Mouse (Mus musculus): ENCODE results near the gene Bcl2l10.

Bcl2l10 gene

GRCm38 (mm10) chr9:75312008-75312407, 35.5 kb upstream of the Bcl2l10 start:
- Histone ChIP-seq H3K27me3 (ENCODE audit: insufficient read depth, low read length) (peaks cover 18% of the 10 kb centered on the region), H3K9me3 (ENCODE audit: low read length) (no peaks in the 10 kb centered on the region), H3K4me1 (replicated peaks; ENCODE audit: low read depth, low read length) (peaks cover 21% of the 10 kb centered on the region), H3K4me3 (replicated peaks; ENCODE audit: low read length) (no peak overlapping the region), H3K36me3 (ENCODE audit: insufficient read depth, low read length) (no peaks in the 10 kb centered on the region)
- TF ChIP-seq CTCF (conservative IDR thresholded peaks at IDR 0.05; ENCODE audit: low read length) (peak; percentile 99), POU5F1 (IDR thresholded peaks at IDR 0.05; ENCODE audit: borderline replicate concordance, low read length) (no peak), NANOG (IDR thresholded peaks at IDR 0.05; ENCODE audit: borderline replicate concordance, low read length) (no peak)

GRCm38 (mm10) chr9:75313138-75313831, 34.3 kb upstream of the Bcl2l10 start:
- H3K4me1 ChIP-seq (replicated peaks; ENCODE audit: low read depth, low read length): peaks cover 29% of the 10 kb centered on the region
- H3K4me3 ChIP-seq (replicated peaks; ENCODE audit: low read length): peak overlapping the region; percentile 86
- no peaks in the 10 kb centered on the region for H3K36me3 ChIP-seq (ENCODE audit: insufficient read depth, low read length)
- TF ChIP-seq CTCF (conservative IDR thresholded peaks at IDR 0.05; ENCODE audit: low read length): no peak
- TF ChIP-seq NANOG (IDR thresholded peaks at IDR 0.05; ENCODE audit: borderline replicate concordance, low read length): no peak
- no peak for TF ChIP-seq POU5F1 (IDR thresholded peaks at IDR 0.05; ENCODE audit: borderline replicate concordance, low read length)
- H3K9me3 ChIP-seq (ENCODE audit: low read length): no peaks in the 10 kb centered on the region
- H3K27me3 ChIP-seq (ENCODE audit: insufficient read depth, low read length): peaks cover 18% of the 10 kb centered on the region

GRCm38 (mm10) chr9:75313832-75314516, 33.6 kb upstream of the Bcl2l10 start:
- H3K27me3 ChIP-seq (ENCODE audit: insufficient read depth, low read length): peaks cover 18% of the 10 kb centered on the region
- H3K4me3 ChIP-seq (replicated peaks; ENCODE audit: low read length): peak overlapping the region; percentile 86
- H3K9me3 ChIP-seq (ENCODE audit: low read length): no peaks in the 10 kb centered on the region
- H3K4me1 ChIP-seq (replicated peaks; ENCODE audit: low read depth, low read length): peaks cover 36% of the 10 kb centered on the region
- TF ChIP-seq CTCF (conservative IDR thresholded peaks at IDR 0.05; ENCODE audit: low read length) (no peak), POU5F1 (IDR thresholded peaks at IDR 0.05; ENCODE audit: borderline replicate concordance, low read length) (no peak), NANOG (IDR thresholded peaks at IDR 0.05; ENCODE audit: borderline replicate concordance, low read length) (no peak)
- no peaks in the 10 kb centered on the region for H3K36me3 ChIP-seq (ENCODE audit: insufficient read depth, low read length)

GRCm38 (mm10) chr9:75314517-75315105, 32.9 kb upstream of the Bcl2l10 start:
- Histone ChIP-seq H3K4me1 (replicated peaks; ENCODE audit: low read depth, low read length) (peaks cover 43% of the 10 kb centered on the region), H3K9me3 (ENCODE audit: low read length) (no peaks in the 10 kb centered on the region), H3K36me3 (ENCODE audit: insufficient read depth, low read length) (no peaks in the 10 kb centered on the region), H3K27me3 (ENCODE audit: insufficient read depth, low read length) (peaks cover 18% of the 10 kb centered on the region), H3K4me3 (replicated peaks; ENCODE audit: low read length) (peak overlapping the region; percentile 86)
- TF ChIP-seq CTCF (conservative IDR thresholded peaks at IDR 0.05; ENCODE audit: low read length) (no peak), POU5F1 (IDR thresholded peaks at IDR 0.05; ENCODE audit: borderline replicate concordance, low read length) (no peak), NANOG (IDR thresholded peaks at IDR 0.05; ENCODE audit: borderline replicate concordance, low read length) (no peak)

GRCm38 (mm10) chr9:75315238-75315637, 32.3 kb upstream of the Bcl2l10 start:
- peak overlapping the region; percentile 86 for H3K4me3 ChIP-seq (replicated peaks; ENCODE audit: low read length)
- peaks cover 18% of the 10 kb centered on the region for H3K27me3 ChIP-seq (ENCODE audit: insufficient read depth, low read length)
- H3K4me1 ChIP-seq (replicated peaks; ENCODE audit: low read depth, low read length): peaks cover 49% of the 10 kb centered on the region
- no peaks in the 10 kb centered on the region for H3K36me3 ChIP-seq (ENCODE audit: insufficient read depth, low read length)
- no peaks in the 10 kb centered on the region for H3K9me3 ChIP-seq (ENCODE audit: low read length)
- no peak for TF ChIP-seq NANOG (IDR thresholded peaks at IDR 0.05; ENCODE audit: borderline replicate concordance, low read length)
- TF ChIP-seq CTCF (conservative IDR thresholded peaks at IDR 0.05; ENCODE audit: low read length): no peak
- TF ChIP-seq POU5F1 (IDR thresholded peaks at IDR 0.05; ENCODE audit: borderline replicate concordance, low read length): no peak

GRCm38 (mm10) chr9:75316771-75317170, 30.8 kb upstream of the Bcl2l10 start:
- Histone ChIP-seq H3K4me3 (replicated peaks; ENCODE audit: low read length) (no peak overlapping the region), H3K4me1 (replicated peaks; ENCODE audit: low read depth, low read length) (peaks cover 55% of the 10 kb centered on the region), H3K36me3 (ENCODE audit: insufficient read depth, low read length) (0 out of 2 replicates have a peak, but pooled peaks cover 2% of the 10 kb centered on the region), H3K27me3 (ENCODE audit: insufficient read depth, low read length) (peaks cover 18% of the 10 kb centered on the region), H3K9me3 (ENCODE audit: low read length) (no peaks in the 10 kb centered on the region)
- TF ChIP-seq CTCF (conservative IDR thresholded peaks at IDR 0.05; ENCODE audit: low read length): no peak
- TF ChIP-seq POU5F1 (IDR thresholded peaks at IDR 0.05; ENCODE audit: borderline replicate concordance, low read length): no peak
- no peak for TF ChIP-seq NANOG (IDR thresholded peaks at IDR 0.05; ENCODE audit: borderline replicate concordance, low read length)

- TF ChIP-seq CTCF (conservative IDR thresholded peaks at IDR 0.05; ENCODE audit: low read length) (no peak), NANOG (IDR thresholded peaks at IDR 0.05; ENCODE audit: borderline replicate concordance, low read length) (no peak), POU5F1 (IDR thresholded peaks at IDR 0.05; ENCODE audit: borderline replicate concordance, low read length) (no peak)
- Histone ChIP-seq H3K4me3 (replicated peaks; ENCODE audit: low read length) (no peak overlapping the region), H3K9me3 (ENCODE audit: low read length) (no peaks in the 10 kb centered on the region), H3K36me3 (ENCODE audit: insufficient read depth, low read length) (0 out of 2 replicates have a peak, but pooled peaks cover 5% of the 10 kb centered on the region), H3K27me3 (ENCODE audit: insufficient read depth, low read length) (peaks cover 18% of the 10 kb centered on the region), H3K4me1 (replicated peaks; ENCODE audit: low read depth, low read length) (peaks cover 59% of the 10 kb centered on the region)
These were observed 29.4 kb upstream of the Bcl2l10 start for GRCm38 (mm10) chr9:75318196-75318595.

- Histone ChIP-seq H3K9me3 (ENCODE audit: low read length) (no peaks in the 10 kb centered on the region), H3K4me1 (replicated peaks; ENCODE audit: low read depth, low read length) (peaks cover 53% of the 10 kb centered on the region), H3K4me3 (replicated peaks; ENCODE audit: low read length) (no peak overlapping the region), H3K27me3 (ENCODE audit: insufficient read depth, low read length) (peaks cover 15% of the 10 kb centered on the region), H3K36me3 (ENCODE audit: insufficient read depth, low read length) (0 out of 2 replicates have a peak, but pooled peaks cover 5% of the 10 kb centered on the region)
- TF ChIP-seq NANOG (IDR thresholded peaks at IDR 0.05; ENCODE audit: borderline replicate concordance, low read length) (no peak), POU5F1 (IDR thresholded peaks at IDR 0.05; ENCODE audit: borderline replicate concordance, low read length) (no peak), CTCF (conservative IDR thresholded peaks at IDR 0.05; ENCODE audit: low read length) (no peak; the same call in 1 of the 2 replicates)
These were observed 28.2 kb upstream of the Bcl2l10 start for GRCm38 (mm10) chr9:75319365-75319764.
